Mouse (Mus musculus): ENCODE results near the gene Abi3. TPM values are rescaled to one million over a fixed set of nuclear protein-coding genes. Genes with fewer than 3 reads are reported as not detected.

Abi3 gene
- polyA plus RNA-seq, 2 experiments = 2.3 to 4.9 TPM

DNA sequence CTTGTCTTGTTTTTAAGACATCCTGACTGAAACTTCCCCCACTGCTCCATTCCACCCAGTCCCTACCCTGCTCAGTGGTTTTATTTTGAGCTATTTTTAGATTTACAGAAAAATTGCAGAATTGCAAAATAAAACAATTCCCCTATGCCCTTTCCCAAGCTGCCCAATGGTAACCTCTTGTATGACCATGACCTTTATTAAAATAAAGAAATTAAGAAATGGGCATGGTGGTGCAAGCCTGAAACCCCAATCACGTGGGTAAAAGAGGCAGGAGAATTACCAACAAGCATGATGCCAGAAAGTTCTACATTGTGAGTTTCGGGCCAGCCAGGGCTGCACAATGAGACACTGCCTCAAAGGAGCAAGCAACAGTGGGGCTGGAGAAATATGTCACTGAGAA lies 8.6 kb upstream of the Abi3 start:
- no peak for ATAC-seq (ENCODE audit: insufficient read depth)
- Histone ChIP-seq H3K9me3 (ENCODE audit: control insufficient read depth, low read length) (no peaks in the 10 kb centered on the region), H3K27ac (no peak overlapping the region), H3K4me2 (ENCODE audit: low read depth) (no peak overlapping the region), H3K36me3 (replicated peaks; ENCODE audit: control insufficient read depth, insufficient read depth, low read depth) (no peaks in the 10 kb centered on the region), H3K9ac (replicated peaks) (no peak overlapping the region), H3K4me1 (replicated peaks; ENCODE audit: control insufficient read depth in 2 of 2, insufficient read depth in 2 of 2, low read length in 1 of 2) (no peaks in the 10 kb centered on the region), H3K4me3 (ENCODE audit: insufficient read depth in 1 of 2, low read depth in 2 of 2, low read length in 2 of 2) (no peak overlapping the region), H3K27me3 (ENCODE audit: control insufficient read depth, insufficient read depth, low read length) (no peaks in the 10 kb centered on the region; the same call in 1 of the 2 replicates)
- no peak for TF ChIP-seq CTCF (IDR thresholded peaks at IDR 0.05; ENCODE audit: low read depth)
- TF ChIP-seq EP300 (IDR thresholded peaks at IDR 0.05; ENCODE audit: low read depth) = no peak
- no peak for DNase-seq (ENCODE audit: low read depth in 3 of 3, low spot score in 3 of 3)
- 55% methylated on average over 2 of the region's 2 CpGs for WGBS (ENCODE audit: insufficient replicate concordance)

DNA sequence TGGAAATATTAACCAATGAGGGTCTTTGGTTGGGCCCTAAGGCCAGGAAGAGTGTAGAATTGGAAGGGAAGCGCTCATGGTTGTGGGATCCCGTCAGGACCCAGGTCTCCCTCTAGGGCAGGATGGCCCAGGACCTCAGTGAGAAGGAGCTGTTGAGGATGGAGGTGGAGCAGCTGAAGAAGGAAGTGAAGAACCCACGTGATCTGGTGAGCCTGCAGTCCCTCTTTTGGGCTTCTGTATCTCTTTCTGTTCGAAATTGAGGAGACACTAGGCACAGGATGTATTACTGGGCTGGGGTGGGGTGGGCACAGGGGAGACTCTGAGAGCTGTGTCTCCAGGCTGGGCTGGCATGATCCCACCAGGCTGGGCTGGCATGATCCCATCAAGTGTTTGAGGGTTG lies 2.7 kb upstream of the Abi3 start:
- H3K9ac ChIP-seq (replicated peaks) = no peak overlapping the region
- TF ChIP-seq EP300 (IDR thresholded peaks at IDR 0.05; ENCODE audit: low read depth) = no peak
- TF ChIP-seq CTCF (IDR thresholded peaks at IDR 0.05; ENCODE audit: low read depth) = no peak
- no peaks in the 10 kb centered on the region for H3K36me3 ChIP-seq (replicated peaks; ENCODE audit: control insufficient read depth, insufficient read depth, low read depth)
- ATAC-seq (ENCODE audit: insufficient read depth) = no peak
- H3K27ac ChIP-seq = no peak overlapping the region
- no peak overlapping the region for H3K4me2 ChIP-seq (ENCODE audit: low read depth)
- H3K4me1 ChIP-seq (replicated peaks; ENCODE audit: control insufficient read depth in 2 of 2, insufficient read depth in 2 of 2, low read length in 1 of 2) = peaks cover 4 to 19% of the 10 kb centered on the region in 2 experiments; a peak in 3 of 4 replicates
- WGBS (ENCODE audit: insufficient replicate concordance) = 41% methylated on average over 4 of the region's 4 CpGs
- no peaks in the 10 kb centered on the region; the same call in 1 of the 2 replicates for H3K27me3 ChIP-seq (ENCODE audit: control insufficient read depth, insufficient read depth, low read length)
- H3K4me3 ChIP-seq (ENCODE audit: insufficient read depth in 1 of 2, low read depth in 2 of 2, low read length in 2 of 2) = no peak overlapping the region
- no peak for DNase-seq (ENCODE audit: low read depth in 3 of 3, low spot score in 3 of 3)
- H3K9me3 ChIP-seq (ENCODE audit: control insufficient read depth, low read length) = no peaks in the 10 kb centered on the region

DNA sequence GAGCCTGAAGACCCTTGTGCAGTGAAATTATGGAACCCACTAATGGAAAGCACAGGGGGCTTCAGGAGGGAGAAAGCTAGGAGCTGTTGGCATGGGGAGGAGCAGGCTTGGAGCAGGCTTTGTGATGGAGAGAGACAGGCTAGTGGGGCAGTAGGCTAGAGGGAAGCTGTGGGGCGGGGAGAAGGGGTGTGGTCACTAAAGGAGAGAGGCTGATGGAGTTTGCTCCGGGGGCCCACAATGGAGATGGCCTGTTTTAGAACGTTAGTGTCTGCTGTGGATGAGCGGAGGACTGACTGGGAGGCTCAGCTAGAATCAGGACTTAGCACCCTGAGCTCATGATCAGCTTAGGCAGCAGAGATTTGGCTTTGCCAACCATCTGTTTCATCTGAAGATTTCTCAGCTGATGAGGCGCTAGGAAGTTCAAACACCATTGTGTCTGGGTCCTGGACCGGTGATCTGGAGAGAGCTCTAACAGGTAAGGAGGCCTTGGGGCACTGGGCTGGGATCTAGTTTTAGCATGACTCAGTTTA lies 1.2 kb upstream of the Abi3 start:
- Histone ChIP-seq H3K27ac (no peak overlapping the region), H3K9me3 (ENCODE audit: control insufficient read depth, low read length) (no peaks in the 10 kb centered on the region), H3K4me1 (replicated peaks; ENCODE audit: control insufficient read depth in 2 of 2, insufficient read depth in 2 of 2, low read length in 1 of 2) (peaks cover 4 to 19% of the 10 kb centered on the region in 2 experiments; a peak in 3 of 4 replicates), H3K36me3 (replicated peaks; ENCODE audit: control insufficient read depth, insufficient read depth, low read depth) (no peaks in the 10 kb centered on the region), H3K9ac (replicated peaks) (no peak overlapping the region), H3K4me2 (ENCODE audit: low read depth) (peak overlapping the region; percentile 31), H3K27me3 (ENCODE audit: control insufficient read depth, insufficient read depth, low read length) (no peaks in the 10 kb centered on the region; the same call in 1 of the 2 replicates), H3K4me3 (ENCODE audit: insufficient read depth in 1 of 2, low read depth in 2 of 2, low read length in 2 of 2) (no peak overlapping the region)
- DNase-seq (ENCODE audit: low read depth in 3 of 3, low spot score in 3 of 3) (no peak), ATAC-seq (ENCODE audit: insufficient read depth) (no peak)
- TF ChIP-seq CTCF (IDR thresholded peaks at IDR 0.05; ENCODE audit: low read depth) (no peak), EP300 (IDR thresholded peaks at IDR 0.05; ENCODE audit: low read depth) (no peak)
- WGBS (ENCODE audit: insufficient replicate concordance) = 31% methylated on average over 6 of the region's 6 CpGs

DNA sequence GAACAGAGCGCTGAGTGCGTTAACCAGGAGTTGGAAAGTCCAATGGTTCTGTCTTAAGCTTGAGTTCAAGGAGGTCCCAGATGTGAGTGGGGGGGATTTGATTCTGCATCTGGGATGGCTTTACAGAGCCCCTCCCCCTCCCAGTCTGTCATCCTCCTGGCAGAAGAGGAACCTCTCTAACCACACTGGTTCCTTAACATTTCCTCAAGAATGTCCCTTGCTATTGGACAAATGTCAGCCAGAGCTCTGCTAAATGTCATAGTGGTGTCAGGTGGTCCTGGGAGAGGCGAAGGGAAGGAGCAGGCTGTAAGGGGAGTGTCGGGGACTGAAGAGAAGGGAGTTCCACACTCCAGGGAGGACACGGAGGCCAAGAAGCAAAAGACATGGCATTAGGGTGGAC lies 677 bp upstream of the Abi3 start:
- H3K4me1 ChIP-seq (replicated peaks; ENCODE audit: control insufficient read depth in 2 of 2, insufficient read depth in 2 of 2, low read length in 1 of 2) = peaks cover 4 to 21% of the 10 kb centered on the region in 2 experiments; a peak in 3 of 4 replicates
- DNase-seq (ENCODE audit: low read depth in 3 of 3, low spot score in 3 of 3) (no peak), ATAC-seq (ENCODE audit: insufficient read depth) (no peak)
- no peaks in the 10 kb centered on the region for H3K9me3 ChIP-seq (ENCODE audit: control insufficient read depth, low read length)
- WGBS (ENCODE audit: insufficient replicate concordance) = 34% methylated on average over 5 of the region's 5 CpGs
- H3K4me2 ChIP-seq (ENCODE audit: low read depth) = peak overlapping the region; percentile 31; the same call in 1 of the 2 replicates
- H3K4me3 ChIP-seq (ENCODE audit: insufficient read depth in 1 of 2, low read depth in 2 of 2, low read length in 2 of 2) = no peak overlapping the region
- H3K27me3 ChIP-seq (ENCODE audit: control insufficient read depth, insufficient read depth, low read length) = no peaks in the 10 kb centered on the region; the same call in 1 of the 2 replicates
- no peak for TF ChIP-seq CTCF (IDR thresholded peaks at IDR 0.05; ENCODE audit: low read depth)
- TF ChIP-seq EP300 (IDR thresholded peaks at IDR 0.05; ENCODE audit: low read depth) = no peak
- no peak overlapping the region for H3K27ac ChIP-seq
- no peak overlapping the region for H3K9ac ChIP-seq (replicated peaks)
- H3K36me3 ChIP-seq (replicated peaks; ENCODE audit: control insufficient read depth, insufficient read depth, low read depth) = no peaks in the 10 kb centered on the region

DNA sequence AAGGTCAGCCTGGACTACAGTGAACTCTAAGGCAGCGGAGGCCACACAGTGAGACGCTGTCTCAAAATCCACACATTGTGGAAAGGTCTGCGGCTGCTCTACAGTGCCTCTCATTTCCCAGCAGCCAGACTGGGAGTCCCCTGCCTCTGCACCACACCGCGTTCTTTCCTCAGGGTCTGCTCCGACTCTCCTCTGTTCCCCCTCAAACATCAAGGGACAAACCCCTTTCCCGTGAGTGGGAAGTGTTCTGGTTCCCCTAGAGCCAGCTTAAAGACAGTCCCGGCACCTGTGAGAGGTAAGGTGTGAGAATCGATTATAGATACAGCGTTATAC lies 812 bp downstream of the Abi3 start:
- Histone ChIP-seq H3K9me3 (ENCODE audit: control insufficient read depth, low read length) (no peaks in the 10 kb centered on the region), H3K4me3 (ENCODE audit: insufficient read depth in 1 of 2, low read depth in 2 of 2, low read length in 2 of 2) (peak overlapping the region; percentile 25 to 31; a peak in 3 of 4 replicates), H3K27ac (no peak overlapping the region), H3K4me1 (replicated peaks; ENCODE audit: control insufficient read depth in 2 of 2, insufficient read depth in 2 of 2, low read length in 1 of 2) (peaks cover 4 to 23% of the 10 kb centered on the region in 2 experiments; a peak in 3 of 4 replicates), H3K27me3 (ENCODE audit: control insufficient read depth, insufficient read depth, low read length) (no peaks in the 10 kb centered on the region; the same call in 1 of the 2 replicates), H3K36me3 (replicated peaks; ENCODE audit: control insufficient read depth, insufficient read depth, low read depth) (no peaks in the 10 kb centered on the region), H3K9ac (replicated peaks) (no peak overlapping the region), H3K4me2 (ENCODE audit: low read depth) (peak overlapping the region; percentile 38)
- DNase-seq (ENCODE audit: low read depth in 3 of 3, low spot score in 3 of 3) (no peak), ATAC-seq (ENCODE audit: insufficient read depth) (no peak)
- TF ChIP-seq CTCF (IDR thresholded peaks at IDR 0.05; ENCODE audit: low read depth) (no peak), EP300 (IDR thresholded peaks at IDR 0.05; ENCODE audit: low read depth) (no peak)
- 38% methylated on average over 10 of the region's 10 CpGs for WGBS (ENCODE audit: insufficient replicate concordance)

Measured in liver, embryonic 14.5 days (tissue).